Mouse (Mus musculus): ENCODE results near the gene Map2k4. TPM values are rescaled to one million over a fixed set of nuclear protein-coding genes. Genes with fewer than 3 reads are reported as not detected.

The Map2k4 gene
- total RNA-seq, 2 experiments from 2014 or later, result 54.9 to 56.0 TPM

GRCm38 (mm10) chr11:65777810-65778209 is 10.3 kb downstream of the Map2k4 start:
- no peak for DNase-seq
- intact Hi-C loops (cut with DNase I; ENCODE audit: low total_unique reads), result no loop called here

GRCm38 (mm10) chr11:65776906-65777611 is 11.0 kb downstream of the Map2k4 start:
- intact Hi-C loops (cut with DNase I; ENCODE audit: low total_unique reads), result no loop called here

GRCm38 (mm10) chr11:65773946-65774656 is 14.0 kb downstream of the Map2k4 start:
- intact Hi-C loops (cut with DNase I; ENCODE audit: low total_unique reads), result no loop called here
- DNase-seq, result no peak

More at GRCm38 (mm10) chr11:65776906-65777611, 11.0 kb downstream of the Map2k4 start:
- no peak for DNase-seq

GRCm38 (mm10) chr11:65773535-65773934 is 14.6 kb downstream of the Map2k4 start:
- intact Hi-C loops (cut with DNase I; ENCODE audit: low total_unique reads), result no loop called here
- no peak for DNase-seq

- intact Hi-C loops (cut with DNase I; ENCODE audit: low total_unique reads), result no loop called here
- no peak for DNase-seq
Measured at GRCm38 (mm10) chr11:65771546-65771945, 16.6 kb downstream of the Map2k4 start.

GRCm38 (mm10) chr11:65769990-65770389 is 18.1 kb downstream of the Map2k4 start:
- no peak for DNase-seq
- intact Hi-C loops (cut with DNase I; ENCODE audit: low total_unique reads), result no loop called here

GRCm38 (mm10) chr11:65768445-65768844 is 19.7 kb downstream of the Map2k4 start:
- no peak for DNase-seq
- intact Hi-C loops (cut with DNase I; ENCODE audit: low total_unique reads), result no loop called here

- intact Hi-C loops (cut with DNase I; ENCODE audit: low total_unique reads), result no loop called here
- DNase-seq, result no peak
Measured at GRCm38 (mm10) chr11:65760912-65761311, 27.2 kb downstream of the Map2k4 start.

GRCm38 (mm10) chr11:65759350-65759749 is 28.7 kb downstream of the Map2k4 start:
- intact Hi-C loops (cut with DNase I; ENCODE audit: low total_unique reads), result no loop called here
- DNase-seq, result no peak

- intact Hi-C loops (cut with DNase I; ENCODE audit: low total_unique reads), result no loop called here
- DNase-seq, result no peak
Measured at GRCm38 (mm10) chr11:65754161-65754560, 33.9 kb downstream of the Map2k4 start.

GRCm38 (mm10) chr11:65753593-65753992 is 34.5 kb downstream of the Map2k4 start:
- DNase-seq, result no peak

GRCm38 (mm10) chr11:65750546-65750945 is 37.6 kb downstream of the Map2k4 start:
- intact Hi-C loops (cut with DNase I; ENCODE audit: low total_unique reads), result no loop called here
- DNase-seq, result no peak

More at GRCm38 (mm10) chr11:65753593-65753992, 34.5 kb downstream of the Map2k4 start:
- intact Hi-C loops (cut with DNase I; ENCODE audit: low total_unique reads), result no loop called here

- intact Hi-C loops (cut with DNase I; ENCODE audit: low total_unique reads), result no loop called here
Measured at GRCm38 (mm10) chr11:65747433-65747832, 40.7 kb downstream of the Map2k4 start.

GRCm38 (mm10) chr11:65745707-65746333 is 42.3 kb downstream of the Map2k4 start:
- intact Hi-C loops (cut with DNase I; ENCODE audit: low total_unique reads), result no loop called here
- DNase-seq, result no peak

More at GRCm38 (mm10) chr11:65747433-65747832, 40.7 kb downstream of the Map2k4 start:
- DNase-seq, result no peak

GRCm38 (mm10) chr11:65743866-65744265 is 44.2 kb downstream of the Map2k4 start:
- DNase-seq, result no peak
- intact Hi-C loops (cut with DNase I; ENCODE audit: low total_unique reads), result no loop called here

- intact Hi-C loops (cut with DNase I; ENCODE audit: low total_unique reads), result no loop called here
- no peak for DNase-seq
Measured at GRCm38 (mm10) chr11:65740811-65741210, 47.3 kb downstream of the Map2k4 start.

- no peak for DNase-seq
- intact Hi-C loops (cut with DNase I; ENCODE audit: low total_unique reads), result no loop called here
Measured at GRCm38 (mm10) chr11:65740390-65740789, 47.7 kb downstream of the Map2k4 start.

GRCm38 (mm10) chr11:65739880-65740279 is 48.2 kb downstream of the Map2k4 start:
- DNase-seq, result no peak
- intact Hi-C loops (cut with DNase I; ENCODE audit: low total_unique reads), result no loop called here

GRCm38 (mm10) chr11:65734656-65735055 is 53.4 kb downstream of the Map2k4 start:
- DNase-seq, result no peak
- intact Hi-C loops (cut with DNase I; ENCODE audit: low total_unique reads), result no loop called here

GRCm38 (mm10) chr11:65729623-65730217 is 58.4 kb downstream of the Map2k4 start:
- intact Hi-C loops (cut with DNase I; ENCODE audit: low total_unique reads), result no loop called here
- no peak for DNase-seq
